Mouse (Mus musculus): ENCODE results near the gene Tchh.
"Not testable (repeated sequence)": the region's sequence is repeated elsewhere in the genome, so short reads cannot be mapped to it uniquely, and the experiment has no call there.

Tchh gene

GRCm38 (mm10) chr3:93494774-93495173 lies 52.6 kb downstream of the Tchh start:
- not testable (repeated sequence) for DNase-seq

DNA sequence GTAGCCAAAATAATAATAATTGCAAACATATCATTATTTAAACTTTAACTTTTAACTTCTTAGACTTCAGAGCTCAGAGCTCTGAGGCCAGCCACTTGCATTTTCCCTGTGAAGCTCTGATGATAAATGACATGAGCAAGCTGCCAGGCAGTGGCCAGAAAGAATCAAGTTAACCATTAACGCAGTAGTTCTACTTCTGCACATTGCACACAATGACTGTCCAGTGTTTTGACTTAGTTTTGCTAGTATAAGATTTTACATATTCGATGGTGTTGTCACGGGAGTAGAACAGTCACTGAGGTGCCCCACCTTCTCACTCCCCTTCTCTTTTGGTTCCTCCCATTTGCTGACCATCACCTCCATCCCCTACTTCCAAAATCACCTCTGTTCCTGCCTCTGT lies 55.0 kb downstream of the Tchh start:
- DNase-seq = peak; percentile 34 to 38
